Mouse (Mus musculus): ENCODE data around the gene Srsf1.

The Srsf1 gene

GRCm38 (mm10) chr11:88046944-88047794, at the start of gene Srsf1:
Srsf1 (plus strand) TSS chr11:88047373.
- DNase-seq (ENCODE audit: low read depth) = peak; percentile 100

GRCm38 (mm10) chr11:87999751-88000150, 47.4 kb upstream of the Srsf1 start:
- no peak for DNase-seq (ENCODE audit: low read depth)

GRCm38 (mm10) chr11:88002738-88003137, 44.4 kb upstream of the Srsf1 start:
- DNase-seq (ENCODE audit: low read depth) = no peak

GRCm38 (mm10) chr11:88004123-88004522, 43.0 kb upstream of the Srsf1 start:
- DNase-seq (ENCODE audit: low read depth) = no peak

- no peak for DNase-seq (ENCODE audit: low read depth)
Observed at GRCm38 (mm10) chr11:88008641-88009040, 38.5 kb upstream of the Srsf1 start.

- no peak for DNase-seq (ENCODE audit: low read depth)
Observed at GRCm38 (mm10) chr11:88009542-88010190, 37.5 kb upstream of the Srsf1 start.

- DNase-seq (ENCODE audit: low read depth) = peak; percentile 60
Observed at GRCm38 (mm10) chr11:88011208-88011913, 35.8 kb upstream of the Srsf1 start.

GRCm38 (mm10) chr11:88011914-88012419, 35.2 kb upstream of the Srsf1 start:
- DNase-seq (ENCODE audit: low read depth) = no peak

GRCm38 (mm10) chr11:88012621-88013244, 34.4 kb upstream of the Srsf1 start:
- DNase-seq (ENCODE audit: low read depth) = no peak

GRCm38 (mm10) chr11:88013632-88014031, 33.5 kb upstream of the Srsf1 start:
- DNase-seq (ENCODE audit: low read depth) = no peak

- no peak for DNase-seq (ENCODE audit: low read depth)
Observed at GRCm38 (mm10) chr11:88015161-88015560, 32.0 kb upstream of the Srsf1 start.

- DNase-seq (ENCODE audit: low read depth) = no peak
Observed at GRCm38 (mm10) chr11:88015795-88016194, 31.4 kb upstream of the Srsf1 start.

GRCm38 (mm10) chr11:88023933-88024332, 23.2 kb upstream of the Srsf1 start:
- DNase-seq (ENCODE audit: low read depth) = no peak

GRCm38 (mm10) chr11:88027391-88028035, 19.7 kb upstream of the Srsf1 start:
- no peak for DNase-seq (ENCODE audit: low read depth)

GRCm38 (mm10) chr11:88028193-88028684, 18.9 kb upstream of the Srsf1 start:
- DNase-seq (ENCODE audit: low read depth) = no peak

GRCm38 (mm10) chr11:88030219-88030618, 17.0 kb upstream of the Srsf1 start:
- no peak for DNase-seq (ENCODE audit: low read depth)

GRCm38 (mm10) chr11:88030836-88031235, 16.3 kb upstream of the Srsf1 start:
- DNase-seq (ENCODE audit: low read depth) = no peak

GRCm38 (mm10) chr11:88031753-88032152, 15.4 kb upstream of the Srsf1 start:
- no peak for DNase-seq (ENCODE audit: low read depth)

GRCm38 (mm10) chr11:88035970-88036369, 11.2 kb upstream of the Srsf1 start:
- no peak for DNase-seq (ENCODE audit: low read depth)

- no peak for DNase-seq (ENCODE audit: low read depth)
Observed at GRCm38 (mm10) chr11:88036761-88037251, 10.4 kb upstream of the Srsf1 start.

- DNase-seq (ENCODE audit: low read depth) = no peak
Observed at GRCm38 (mm10) chr11:88037386-88037785, 9.8 kb upstream of the Srsf1 start.
